Mouse (Mus musculus) heart, adult 11 months (tissue): ENCODE results near the gene Map3k9.

Experiments used
- DNase-seq: peaks from one replicate; pipeline ENCODE4 v3.0.0; 2022

The Map3k9 gene

DNA sequence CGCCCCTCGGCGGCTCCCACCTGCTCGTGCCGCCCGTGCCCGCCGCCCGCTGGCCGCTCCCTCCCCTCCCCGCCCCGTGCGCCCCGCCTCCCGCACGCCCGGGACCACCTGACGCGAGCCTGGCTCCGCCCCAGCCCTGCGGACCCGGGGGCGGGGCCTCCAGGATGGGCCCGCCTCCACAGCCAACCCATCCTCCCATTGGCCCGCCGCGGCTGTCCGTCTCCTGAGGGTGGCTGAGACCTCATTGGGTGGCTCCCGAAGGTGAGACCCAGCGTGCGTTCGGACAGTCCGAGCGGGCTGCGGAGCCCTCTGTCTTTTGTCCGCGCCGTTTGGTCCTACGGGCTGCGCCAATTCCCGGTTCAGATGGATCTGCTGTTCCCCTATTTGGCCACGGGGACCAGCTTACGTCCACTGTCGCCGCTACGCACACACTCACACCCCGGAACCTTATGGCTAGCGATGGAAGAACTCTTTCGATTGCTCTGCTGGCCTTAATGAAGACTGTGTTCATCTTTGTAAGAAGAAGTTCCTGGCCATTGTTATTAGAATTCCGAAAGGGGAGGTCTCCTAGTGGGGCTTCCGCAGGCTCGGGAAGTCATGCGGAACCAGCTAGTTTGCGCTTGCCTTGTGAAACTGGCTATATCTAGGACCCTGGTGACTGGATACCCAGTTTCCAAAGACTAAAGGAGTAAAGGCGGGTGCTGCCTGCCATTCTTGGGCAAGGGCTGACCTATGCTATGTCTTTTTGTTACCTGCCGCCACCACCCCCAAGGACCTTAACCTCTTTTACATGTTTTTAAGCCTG lies at the start of gene Map3k9:
Gene Map3k9, minus strand, starts transcription at position 71 of the 805 bp plus-strand sequence.
- peak; percentile 100 for DNase-seq

DNA sequence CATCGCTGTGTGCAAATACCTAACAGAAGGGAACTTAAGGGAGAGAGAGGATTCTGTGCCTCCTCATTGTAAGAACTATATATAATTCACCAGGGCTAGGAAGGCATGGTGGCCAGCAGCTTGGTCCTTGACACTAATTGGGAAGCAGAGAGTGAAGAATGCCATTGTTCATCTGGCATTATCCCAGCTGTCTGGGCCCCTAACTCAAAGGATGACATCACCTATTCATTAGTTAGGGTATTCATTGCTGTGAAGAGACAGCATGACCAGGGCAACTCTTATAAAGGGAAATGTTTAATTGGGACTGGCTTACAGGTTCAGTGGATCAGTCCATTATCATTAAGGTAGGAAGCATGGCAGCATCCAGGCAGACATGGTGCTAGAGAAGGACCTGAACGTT lies 47.4 kb upstream of the Map3k9 start:
- DNase-seq, result no peak

DNA sequence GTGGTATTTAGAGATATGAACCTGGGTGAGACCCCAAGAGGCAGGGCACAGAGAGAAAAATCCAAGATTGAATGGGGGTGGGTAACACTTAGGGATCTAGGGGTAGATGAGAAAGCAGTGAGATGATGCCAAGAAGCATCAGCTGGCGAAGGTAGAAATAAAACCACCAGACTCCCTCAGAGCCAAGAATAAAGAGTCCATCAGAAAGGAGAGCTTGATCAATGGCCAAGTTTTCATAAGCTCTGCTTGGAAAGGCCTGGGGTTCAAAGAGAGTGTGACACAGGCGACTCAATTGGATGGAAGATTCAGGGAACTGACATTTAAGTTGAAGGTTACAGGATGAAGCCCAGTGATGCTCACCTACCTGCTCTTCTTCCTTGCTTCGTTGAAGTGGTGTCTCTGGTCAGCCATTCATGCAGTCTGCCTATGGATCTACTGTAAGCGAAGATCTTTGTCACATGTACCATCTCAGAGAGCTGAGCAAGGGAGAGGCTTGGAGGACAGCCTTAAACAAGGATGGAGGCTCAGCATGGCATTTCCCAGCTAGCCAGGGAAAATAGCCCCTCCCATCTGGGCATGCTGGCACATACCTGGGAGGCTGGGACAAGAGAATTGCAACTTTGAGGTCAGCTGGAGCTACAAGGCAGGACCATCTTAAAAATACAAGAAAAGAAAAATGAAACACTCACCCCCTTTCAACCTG lies 42.0 kb upstream of the Map3k9 start:
- DNase-seq, result no peak

DNA sequence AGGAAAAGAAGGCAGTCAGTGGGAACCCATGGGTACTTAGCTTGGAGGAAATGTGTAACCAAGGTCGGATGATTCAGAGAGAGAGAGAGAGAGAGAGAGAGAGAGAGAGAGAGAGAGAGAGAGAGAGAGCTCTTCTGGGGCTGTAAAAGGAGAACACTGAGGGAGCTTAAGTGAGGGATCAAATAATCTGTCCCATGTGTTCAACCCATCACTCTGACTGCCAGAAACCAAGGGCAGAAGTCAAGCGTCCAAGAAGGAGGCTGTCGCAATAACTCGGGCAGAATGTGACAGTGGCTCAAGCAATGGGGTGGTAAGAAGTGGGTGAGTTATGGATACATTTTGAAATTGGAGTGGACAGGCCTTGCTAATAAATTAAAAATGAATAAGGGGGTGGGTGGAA lies 41.2 kb upstream of the Map3k9 start:
- DNase-seq, result no peak

DNA sequence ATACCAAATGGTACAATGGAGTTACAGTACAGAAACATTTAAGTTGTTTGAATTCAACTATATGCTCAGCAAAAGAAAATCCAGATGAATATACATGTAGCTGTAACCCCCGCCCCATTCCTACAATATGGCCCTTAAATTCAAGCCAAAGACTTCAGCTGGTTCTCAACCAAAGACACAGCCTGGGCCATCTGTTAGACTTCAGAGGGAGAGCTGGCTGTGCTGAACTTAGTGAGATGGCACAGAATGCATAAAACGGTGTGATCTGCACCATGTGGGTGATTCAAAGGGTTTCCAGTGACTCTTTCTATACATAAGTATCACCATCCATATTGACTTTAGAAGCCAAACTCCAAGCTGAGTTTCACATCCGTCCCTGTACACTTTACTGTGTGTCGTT lies 39.7 kb upstream of the Map3k9 start:
- DNase-seq, result no peak

- DNase-seq, result no peak
Measured at GRCm38 (mm10) chr12:81817126-81817505, 36.1 kb upstream of the Map3k9 start.

- peak; percentile 92 for DNase-seq
Measured at GRCm38 (mm10) chr12:81816330-81817125, 35.6 kb upstream of the Map3k9 start.

DNA sequence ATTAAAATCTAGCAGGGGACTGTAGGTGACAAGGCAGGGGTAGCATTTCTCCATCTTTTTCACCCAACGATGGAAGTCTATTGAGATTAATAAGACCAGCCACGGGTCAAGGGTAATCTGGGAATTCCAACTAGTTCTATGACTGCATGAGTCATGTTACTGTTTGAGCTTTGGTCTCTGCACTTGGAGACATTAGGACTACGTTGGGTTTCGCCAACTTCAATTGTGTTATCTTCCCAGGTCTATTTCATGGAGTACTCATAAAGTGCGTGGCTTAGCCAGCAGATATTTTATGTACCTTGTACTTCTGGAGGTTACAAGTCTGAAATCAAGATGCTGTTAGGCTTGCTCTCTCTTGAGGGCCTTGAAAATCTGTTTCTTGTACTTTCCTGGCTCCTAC lies 33.8 kb upstream of the Map3k9 start:
- no peak for DNase-seq

- no peak for DNase-seq
Measured at GRCm38 (mm10) chr12:81810417-81810816, 29.4 kb upstream of the Map3k9 start.

DNA sequence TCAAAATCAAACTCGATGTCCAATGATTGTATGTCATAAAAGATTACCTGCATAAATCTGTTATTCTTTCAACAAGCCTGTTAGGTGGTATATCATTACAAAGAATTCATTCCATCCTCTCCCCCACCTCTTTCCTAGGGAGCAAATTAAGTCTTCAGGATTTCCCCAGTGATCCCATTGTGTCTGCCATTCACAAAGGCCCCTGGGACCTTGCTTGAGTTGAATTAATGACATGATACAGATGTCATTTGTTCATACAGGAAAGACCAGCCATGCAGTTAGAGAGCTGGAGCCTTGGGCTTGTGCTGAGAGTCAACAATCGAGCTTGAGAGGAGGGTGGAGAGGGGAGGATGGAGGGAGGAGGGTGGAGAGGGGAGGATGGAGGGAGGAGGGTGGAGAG lies 27.6 kb upstream of the Map3k9 start:
- DNase-seq, result no peak

- no peak for DNase-seq
Measured at GRCm38 (mm10) chr12:81807953-81808352, 27.0 kb upstream of the Map3k9 start.

DNA sequence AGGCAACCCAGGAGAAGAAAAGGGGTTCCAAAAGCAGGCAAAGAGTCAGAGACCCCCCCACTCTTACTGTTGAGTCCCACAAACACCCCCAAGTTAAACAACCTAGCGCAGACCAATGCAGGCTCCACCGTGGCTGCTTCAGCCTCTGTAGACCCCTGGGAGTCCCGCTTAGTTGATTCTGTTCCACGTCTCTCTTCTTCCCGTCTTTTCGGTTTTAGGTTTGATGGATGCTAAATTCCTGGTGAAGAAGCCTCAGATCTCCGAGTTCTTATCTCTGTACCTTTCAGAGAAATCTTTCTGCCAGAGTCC lies 26.5 kb upstream of the Map3k9 start:
- DNase-seq, result no peak

DNA sequence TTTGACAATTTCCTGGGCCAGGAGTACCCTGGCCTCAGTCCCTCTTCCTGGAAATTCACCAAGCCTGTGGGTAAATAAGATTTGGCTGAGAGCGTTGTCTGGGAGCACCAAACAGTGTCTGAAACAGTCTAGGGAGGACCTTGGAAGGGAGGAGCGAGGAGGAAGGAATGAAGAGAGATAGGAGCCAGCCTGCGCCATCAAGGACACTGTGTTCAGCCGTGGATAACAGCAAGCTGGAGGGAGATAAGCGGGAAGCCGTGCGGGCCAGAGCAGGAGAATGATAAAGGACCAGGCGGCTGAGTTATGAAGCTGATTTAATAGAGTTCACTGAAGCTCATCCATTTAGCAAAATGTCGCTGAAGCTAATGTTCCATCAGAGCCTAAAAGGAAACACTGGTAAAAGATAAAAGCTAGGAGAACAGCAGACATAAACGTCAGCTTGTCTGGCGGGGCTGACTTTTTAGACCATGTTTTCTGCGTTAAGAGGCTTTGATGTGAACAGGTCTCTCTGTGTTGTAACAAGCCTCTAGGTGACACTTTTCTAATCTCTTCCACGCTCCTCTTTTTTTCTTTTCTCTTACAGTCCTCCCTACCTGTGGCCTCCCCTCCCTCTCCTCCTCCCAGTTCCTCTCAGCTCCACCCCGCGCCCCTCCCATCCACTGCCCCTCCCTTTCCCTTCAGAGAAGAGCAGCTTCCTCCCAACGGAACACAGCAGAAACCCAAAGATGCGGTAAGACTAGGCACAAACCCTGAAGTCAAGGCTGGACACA lies 26.0 kb upstream of the Map3k9 start:
- peak; percentile 97 for DNase-seq

DNA sequence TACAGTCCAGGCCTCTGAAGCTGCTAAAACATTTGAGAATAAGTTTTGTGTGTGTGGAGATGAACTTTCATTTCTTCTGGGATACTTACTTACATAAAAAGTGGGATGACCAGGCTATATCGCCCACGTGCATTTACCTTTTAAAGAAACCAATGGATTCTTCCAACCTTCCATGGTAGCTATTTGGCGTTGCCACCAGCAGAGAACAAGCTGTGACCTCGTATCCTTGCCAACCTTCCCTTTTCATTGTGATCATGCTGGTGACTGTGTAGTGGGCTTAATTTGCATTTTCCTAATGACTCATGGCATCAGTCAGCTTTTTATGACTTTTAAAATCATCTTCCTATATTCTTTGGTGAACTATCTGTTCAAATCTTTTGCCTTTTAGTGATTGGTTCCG lies 25.1 kb upstream of the Map3k9 start:
- no peak for DNase-seq

GRCm38 (mm10) chr12:81803803-81804202 lies 22.8 kb upstream of the Map3k9 start:
- peak; percentile 83 for DNase-seq

DNA sequence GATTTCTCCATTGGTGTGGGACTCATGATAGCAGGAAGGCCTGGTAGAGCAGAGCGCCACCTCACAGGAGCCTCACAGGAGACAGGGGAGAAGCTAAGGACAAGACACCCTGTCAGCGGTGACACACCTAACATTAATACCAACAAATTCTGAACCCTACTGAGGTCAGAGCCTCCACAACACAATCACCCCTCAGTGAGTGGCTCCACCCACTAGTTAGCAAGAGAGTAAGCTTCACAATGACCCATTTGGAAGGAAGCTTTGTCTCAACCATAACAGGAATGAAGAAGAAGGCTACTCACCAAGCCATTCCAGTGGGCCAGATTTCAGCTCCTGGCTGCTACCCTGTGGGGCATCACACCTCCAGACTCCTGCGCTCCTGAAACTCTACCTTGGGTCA lies 22.0 kb upstream of the Map3k9 start:
- peak; percentile 74 for DNase-seq

- DNase-seq, result peak; percentile 62
Measured at GRCm38 (mm10) chr12:81801134-81801533, 20.2 kb upstream of the Map3k9 start.

- peak; percentile 90 for DNase-seq
Measured at GRCm38 (mm10) chr12:81796541-81796940, 15.6 kb upstream of the Map3k9 start.

GRCm38 (mm10) chr12:81792511-81793218 lies 11.7 kb upstream of the Map3k9 start:
- DNase-seq, result peak; percentile 74

GRCm38 (mm10) chr12:81789499-81789898 lies 8.5 kb upstream of the Map3k9 start:
- no peak for DNase-seq

DNA sequence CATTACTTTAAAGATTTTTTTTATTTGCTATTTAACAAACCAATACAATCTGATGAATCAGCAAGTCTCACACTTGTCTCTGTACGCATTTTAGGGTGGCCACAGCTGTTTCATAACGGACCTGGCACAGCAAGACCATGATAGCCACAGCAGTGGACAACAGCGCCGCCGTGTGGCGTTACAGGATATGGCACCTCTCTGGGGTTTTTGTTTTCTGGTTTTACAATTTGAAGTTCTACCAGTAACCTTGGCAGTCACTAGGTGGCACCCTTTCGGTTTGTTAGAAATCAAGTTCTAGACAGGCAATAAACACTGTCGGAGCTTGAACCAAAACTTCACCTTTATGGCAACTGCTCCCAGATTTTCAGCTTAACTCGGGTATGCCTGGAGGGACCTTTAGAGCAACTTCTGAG lies 7.7 kb upstream of the Map3k9 start:
- DNase-seq, result peak; percentile 98

- peak; percentile 64 for DNase-seq
Measured at GRCm38 (mm10) chr12:81787262-81787661, 6.3 kb upstream of the Map3k9 start.
